In the genomic region with DNA sequence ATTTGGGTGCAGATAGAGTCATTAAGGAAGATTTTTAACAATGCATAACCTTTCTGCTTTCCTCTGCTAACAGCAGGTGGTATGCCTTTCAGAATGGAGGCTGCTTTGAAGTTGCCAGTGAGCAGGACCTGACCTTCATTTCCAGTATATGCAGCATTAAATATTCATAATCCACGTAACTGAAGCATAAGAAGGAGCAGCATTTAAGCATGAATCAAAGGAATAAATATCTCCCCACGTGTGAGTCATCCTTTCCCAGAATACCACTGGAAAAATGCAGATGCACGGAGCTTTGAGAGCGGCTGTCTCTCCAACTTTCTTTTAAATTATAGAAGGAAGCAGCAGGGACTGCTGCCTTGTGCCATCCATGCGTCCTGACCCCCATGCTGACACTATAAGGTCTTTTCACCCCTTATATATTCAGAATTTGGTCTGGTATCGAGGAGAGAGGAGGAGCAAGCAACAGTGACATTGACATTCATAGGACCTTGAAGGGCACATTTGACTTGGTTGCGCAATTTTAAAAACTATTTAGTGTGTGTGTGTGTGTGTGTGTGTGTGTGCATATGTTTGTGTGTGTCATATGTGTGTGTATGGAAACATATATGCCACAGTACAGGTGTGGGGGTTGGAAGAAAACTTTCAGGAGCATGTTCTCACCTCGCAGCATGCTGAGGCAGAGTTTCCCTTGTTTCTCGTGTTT, we compare ENCODE assay signal across 17 mouse cellular contexts.
DNase-seq lines count a peak whose midpoint lies in the region; ATAC-seq lines count a peak whose summit lies in the region.
"Had no signal": no experiment of that assay in that cellular context is flagged by ENCODE, and none has a peak within 500 bp of the region (broad histone marks: within the 10 kb centered on the region; RNA-seq: fewer than 3 reads in every experiment).

No protein-coding gene starts in this region.

- peak; percentile 27 to 43 for DNase-seq in left cerebral cortex, adult 18-20 months (ENCODE audit: low spot score in 2 of 2)
- no peak for DNase-seq in left cerebral cortex, adult 11 months (ENCODE audit: low spot score)
- DNase-seq in Muller cell, postnatal 12 days (ENCODE audit: inconsistent ontology term) = peak; percentile 57
- DNase-seq in ZHBTc4 (ENCODE audit: low read depth, low spot score) = peak; percentile 33
- DNase-seq: cerebellum, postnatal 14 days; forebrain, postnatal 0 days; kidney, adult 8-10 months; liver, embryonic 13.5 days; thymus, postnatal 14 days had no signal

- no peaks in the 10 kb centered on the region for H3K9me3 ChIP-seq in midbrain, embryonic 15.5 days
- H3K9me3 ChIP-seq in kidney, embryonic 14.5 days (ENCODE audit: control insufficient read depth, low read length) = no peaks in the 10 kb centered on the region
- H3K9me3 ChIP-seq: liver, embryonic 13.5 days; megakaryocyte, embryonic 14.5 days had no signal

- H3K9ac ChIP-seq in midbrain, embryonic 15.5 days = no peak overlapping the region
- no peak overlapping the region for H3K9ac ChIP-seq in kidney, embryonic 14.5 days (ENCODE audit: low read depth, low read length)
- H3K9ac ChIP-seq: forebrain, postnatal 0 days; liver, embryonic 13.5 days had no signal

- no peaks in the 10 kb centered on the region for H3K4me1 ChIP-seq in midbrain, embryonic 15.5 days
- H3K4me1 ChIP-seq in kidney, embryonic 14.5 days (ENCODE audit: control insufficient read depth, insufficient read depth, low read length) = no peaks in the 10 kb centered on the region
- H3K4me1 ChIP-seq: liver, embryonic 13.5 days; megakaryocyte, embryonic 14.5 days had no signal

- no peaks in the 10 kb centered on the region for H3K36me3 ChIP-seq in midbrain, embryonic 15.5 days (replicated peaks)
- no peaks in the 10 kb centered on the region for H3K36me3 ChIP-seq in kidney, embryonic 14.5 days (ENCODE audit: control insufficient read depth, insufficient read depth, low read length)
- H3K36me3 ChIP-seq: liver, embryonic 13.5 days had no signal

- H3K27me3 ChIP-seq in midbrain, embryonic 15.5 days (replicated peaks) = no peaks in the 10 kb centered on the region
- no peaks in the 10 kb centered on the region for H3K27me3 ChIP-seq in kidney, embryonic 14.5 days (ENCODE audit: control insufficient read depth, insufficient read depth, low read length)
- H3K27me3 ChIP-seq: CH12.LX; liver, embryonic 13.5 days; megakaryocyte, embryonic 14.5 days; Patski had no signal

- H3K27ac ChIP-seq in midbrain, embryonic 15.5 days = peak overlapping the region; percentile 56; the same call in 1 of the 2 replicates
- H3K27ac ChIP-seq in kidney, embryonic 14.5 days (ENCODE audit: low read depth, low read length) = no peak overlapping the region
- H3K27ac ChIP-seq: hindbrain, postnatal 0 days; liver, embryonic 13.5 days had no signal

- no peak overlapping the region for H3K4me2 ChIP-seq in midbrain, embryonic 15.5 days
- no peak overlapping the region for H3K4me2 ChIP-seq in kidney, embryonic 14.5 days (replicated peaks; ENCODE audit: low read depth, low read length)
- H3K4me2 ChIP-seq: heart, embryonic 11.5 days; liver, embryonic 13.5 days had no signal

- peak; percentile 67; the same call in 1 of the 2 replicates for ATAC-seq in midbrain, embryonic 15.5 days (replicated peaks)
- ATAC-seq in kidney, embryonic 14.5 days (ENCODE audit: low FRiP score, low TSS enrichment) = no peak
- ATAC-seq in erythroid progenitor cell, adult 5-6 weeks (replicated peaks; ENCODE audit: low FRiP score, poor library complexity, severe bottlenecking) = no peak
- ATAC-seq: forebrain, postnatal 0 days; hindbrain, postnatal 0 days; Patski had no signal

- no peak overlapping the region for H3K4me3 ChIP-seq in midbrain, embryonic 15.5 days
- no peak overlapping the region for H3K4me3 ChIP-seq in kidney, embryonic 14.5 days (ENCODE audit: low read length)
- H3K4me3 ChIP-seq: liver, embryonic 13.5 days; megakaryocyte, embryonic 14.5 days had no signal

- WGBS in midbrain, embryonic 15.5 days = 57% methylated on average over 9 of the region's 9 CpGs
- 83% methylated on average over 9 of the region's 9 CpGs for WGBS in kidney, embryonic 14.5 days
